Mouse (Mus musculus): ENCODE measurements at regions not wholly inside any gene's neighbourhood (a gene's known extent, or its start where the extent isn't known, plus 50 kb on each side); places are given as distances from the start of the nearest gene placed in this dataset.

- no peak for TF ChIP-seq CTCF (IDR thresholded peaks at IDR 0.05; ENCODE audit: extremely low read depth, insufficient read length, insufficient replicate concordance, low read depth, low read length)
- no peak for TF ChIP-seq POLR2A (IDR thresholded peaks at IDR 0.05; ENCODE audit: low read depth, low read length)
These were observed 124.1 kb downstream of the Chic2 start for GRCm38 (mm10) chr5:74920490-74920889.

Data from small intestine, adult 2 months (tissue).